Mouse (Mus musculus): Measurements from ENCODE around the gene B4galnt2.

B4galnt2 gene

DNA sequence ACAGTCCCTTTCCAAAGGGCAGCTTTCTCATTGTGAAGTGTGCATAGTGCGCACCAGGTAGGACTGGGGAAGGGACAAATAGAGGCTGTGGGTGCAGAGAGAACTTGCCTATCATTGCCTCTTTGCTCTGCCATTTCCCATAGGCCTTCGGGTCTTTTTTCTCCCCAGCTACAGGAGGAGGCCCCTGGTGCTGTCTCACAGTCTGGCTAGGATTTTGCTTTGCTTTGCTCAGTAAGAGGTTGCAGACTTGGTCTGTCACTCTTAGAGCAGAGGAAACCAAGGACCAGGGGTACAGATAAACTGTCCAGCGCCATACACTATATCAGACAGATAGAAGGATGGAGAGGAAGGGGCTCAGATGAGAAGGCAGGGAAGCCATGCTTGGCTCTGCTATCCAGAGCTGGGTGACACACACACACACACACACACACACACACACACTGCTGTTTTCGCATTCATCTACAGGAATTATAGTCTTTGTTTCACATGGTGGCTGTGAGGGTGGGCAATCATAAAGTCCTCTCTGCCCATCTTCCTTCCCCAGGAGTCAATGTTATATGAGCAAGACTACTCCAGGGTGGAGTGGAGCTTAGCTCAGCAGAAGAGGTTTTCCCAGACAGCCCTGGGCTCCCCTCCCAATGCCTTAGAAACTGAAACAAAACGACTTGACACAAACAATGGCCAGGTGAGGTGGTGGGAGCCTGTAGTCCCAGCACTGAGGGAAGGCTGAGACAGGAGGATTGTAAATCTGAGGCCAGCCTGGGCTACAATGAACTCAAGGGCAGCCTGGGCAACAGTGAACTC lies 73.8 kb downstream of the B4galnt2 start:
- DNase-seq (ENCODE audit: low spot score) = no peak

DNA sequence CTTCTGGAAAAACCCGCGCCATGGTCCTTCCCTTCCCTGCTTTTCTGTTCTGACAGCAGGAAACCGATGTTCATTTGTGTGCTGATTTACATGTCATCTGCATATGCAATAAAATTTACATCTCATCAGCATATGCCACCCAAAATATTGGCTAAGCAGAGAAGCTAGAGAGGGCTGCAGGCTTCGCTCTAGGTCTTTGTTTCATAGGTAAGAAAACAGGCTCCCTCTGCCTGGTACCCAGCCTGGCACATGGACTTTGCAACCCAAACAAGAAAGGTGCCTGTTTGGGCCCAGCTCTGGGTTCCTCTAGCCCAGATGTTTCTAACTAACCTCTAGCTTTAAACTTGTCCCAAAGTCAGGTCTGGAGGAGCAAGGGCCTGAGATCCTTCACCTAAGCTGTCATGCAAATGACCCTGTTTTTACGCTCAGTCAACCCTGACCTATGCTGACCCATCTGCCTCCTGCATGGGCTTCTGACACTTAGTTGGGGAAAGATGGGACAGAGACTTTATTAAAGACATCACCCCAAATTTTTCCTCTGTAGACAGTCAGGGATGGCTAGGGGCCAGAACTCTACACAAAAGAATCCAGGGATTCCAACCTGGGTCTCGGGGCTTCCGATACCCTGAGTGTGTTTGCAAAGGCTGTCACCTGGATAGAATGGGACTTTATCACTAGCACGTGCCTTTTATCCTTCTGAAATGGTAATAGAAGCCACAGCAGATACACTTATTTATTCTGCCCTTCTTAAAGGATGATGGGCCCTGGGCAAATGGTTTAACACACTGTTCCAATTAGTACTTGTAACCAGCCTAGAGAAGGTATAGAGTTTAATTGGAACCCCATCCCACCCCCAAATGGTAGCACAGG lies 75.5 kb downstream of the B4galnt2 start:
- DNase-seq (ENCODE audit: low spot score) = no peak

- DNase-seq (ENCODE audit: low spot score) = no peak
These were observed 76.1 kb downstream of the B4galnt2 start for GRCm38 (mm10) chr11:95838598-95838997.

GRCm38 (mm10) chr11:95837059-95837458 lies 77.6 kb downstream of the B4galnt2 start, which contains the start of gene Gngt2:
Gene Gngt2, plus strand, starts transcription at chr11:95837216.
- peak; percentile 82 for DNase-seq (ENCODE audit: low spot score)

DNA sequence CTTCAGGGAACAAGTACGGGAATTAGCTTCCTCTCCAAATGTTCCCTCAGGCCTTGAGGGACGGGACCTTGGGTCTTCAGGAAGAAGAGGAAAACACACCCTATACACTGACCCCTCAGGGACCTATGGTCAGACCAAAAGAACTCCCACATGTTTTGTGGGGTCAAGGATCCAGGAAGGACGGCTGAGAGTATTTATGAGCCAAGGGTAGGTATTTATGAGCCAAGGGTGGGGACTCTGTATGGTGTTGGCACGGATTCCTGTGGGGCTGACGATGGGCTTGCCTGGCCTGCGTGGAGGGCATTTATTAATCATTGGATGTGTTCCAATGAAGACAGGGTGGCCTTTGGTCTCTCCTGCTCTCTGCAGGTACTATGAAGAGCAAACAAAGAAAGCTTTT lies 78.3 kb downstream of the B4galnt2 start:
- no peak for DNase-seq (ENCODE audit: low spot score)

DNA sequence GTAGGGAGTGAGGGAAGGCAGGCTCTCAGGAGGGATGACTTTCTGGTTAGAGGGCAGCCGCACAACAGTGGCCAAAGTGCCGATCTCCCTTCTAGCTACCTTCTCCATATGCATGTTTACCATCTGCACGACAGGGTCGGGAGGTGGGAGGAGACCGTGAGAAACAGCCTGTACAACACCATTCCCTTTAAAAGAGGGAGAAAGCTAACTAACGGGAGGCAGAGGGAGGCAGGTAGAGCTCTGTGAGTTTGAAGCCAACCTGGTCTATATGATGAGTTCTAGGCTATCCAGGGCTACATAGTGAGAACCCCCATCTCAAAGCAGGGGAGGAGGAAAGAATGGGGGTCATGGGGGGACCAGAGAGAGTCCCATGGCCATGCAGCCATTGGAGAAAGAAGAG lies 78.9 kb downstream of the B4galnt2 start:
- DNase-seq (ENCODE audit: low spot score) = no peak

DNA sequence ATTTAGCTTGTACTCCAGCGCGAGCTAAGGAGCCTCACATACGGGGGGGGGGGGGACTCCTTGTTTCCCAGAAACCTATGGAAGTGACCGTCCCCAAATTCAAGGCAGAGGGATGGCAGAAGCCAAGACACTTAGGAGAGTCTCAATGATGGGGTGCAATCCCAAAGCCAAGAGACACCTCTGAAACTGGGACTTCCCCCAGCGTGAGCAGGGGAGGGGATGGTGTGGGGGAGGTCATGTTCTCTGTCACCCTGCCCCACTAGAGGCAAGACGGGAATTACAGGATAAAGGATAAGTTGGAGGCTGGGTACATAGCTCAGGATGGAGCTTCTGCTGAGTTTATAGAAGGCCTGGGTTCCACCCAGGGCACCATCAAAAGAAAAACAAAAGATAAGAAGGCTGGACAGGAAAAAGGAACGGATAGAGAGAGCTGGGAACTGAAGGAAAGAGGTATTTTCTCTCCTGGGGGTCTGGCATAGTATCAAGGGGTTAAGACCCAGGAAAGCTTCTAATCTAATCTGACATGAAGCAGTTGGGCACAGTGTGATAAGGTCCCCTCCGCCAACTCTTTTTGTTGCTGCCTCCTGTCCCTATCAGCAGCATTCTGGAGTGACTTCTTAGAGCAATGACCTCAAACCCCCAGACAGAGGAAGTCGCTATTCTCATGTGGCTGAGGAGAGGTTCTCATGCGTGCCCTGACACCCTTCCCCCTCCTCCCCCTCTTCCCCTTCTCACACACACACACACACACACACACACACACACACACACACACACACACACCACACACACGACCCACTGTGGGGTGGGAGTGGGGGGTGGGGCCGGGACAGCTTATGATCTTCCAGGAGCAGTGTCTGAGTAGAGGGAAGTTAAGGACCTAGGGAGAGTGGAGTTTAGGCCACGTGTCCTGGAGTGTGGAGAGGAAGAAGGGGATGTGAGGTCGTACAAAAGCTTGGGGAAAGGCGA lies 79.7 kb downstream of the B4galnt2 start:
- no peak for DNase-seq (ENCODE audit: low spot score)

GRCm38 (mm10) chr11:95834143-95834667 lies 80.5 kb downstream of the B4galnt2 start:
- no peak for DNase-seq (ENCODE audit: low spot score)

- no peak for DNase-seq (ENCODE audit: low spot score)
These were observed 81.0 kb downstream of the B4galnt2 start for GRCm38 (mm10) chr11:95833631-95834142.

- no peak for DNase-seq (ENCODE audit: low spot score)
These were observed 81.6 kb downstream of the B4galnt2 start for GRCm38 (mm10) chr11:95833006-95833570.

- DNase-seq (ENCODE audit: low spot score) = no peak
These were observed 82.3 kb downstream of the B4galnt2 start for GRCm38 (mm10) chr11:95832129-95833005.

DNA sequence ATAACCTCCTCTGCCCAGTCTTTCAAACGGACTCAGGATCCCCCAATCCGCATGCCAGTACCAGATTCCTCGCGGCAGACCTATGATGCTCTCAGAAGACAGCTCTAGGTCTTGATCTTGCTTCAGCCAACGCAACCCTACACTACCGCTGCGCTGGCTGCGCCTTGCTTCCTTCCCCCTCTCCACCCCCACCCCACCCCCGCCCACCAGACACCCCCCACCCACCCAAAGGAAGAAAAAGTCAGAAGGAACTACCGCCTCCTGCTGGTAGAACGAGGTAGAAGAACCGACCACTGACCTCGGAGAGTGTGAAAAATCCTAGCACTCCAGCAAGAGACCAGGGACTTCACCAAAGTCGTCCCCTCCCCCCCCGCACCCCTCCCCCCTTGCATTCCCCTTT lies 83.0 kb downstream of the B4galnt2 start:
- no peak for DNase-seq (ENCODE audit: low spot score)

GRCm38 (mm10) chr11:95831276-95831619 lies 83.4 kb downstream of the B4galnt2 start:
- no peak for DNase-seq (ENCODE audit: low spot score)

GRCm38 (mm10) chr11:95830411-95831275 lies 84.0 kb downstream of the B4galnt2 start:
- no peak for DNase-seq (ENCODE audit: low spot score)

DNA sequence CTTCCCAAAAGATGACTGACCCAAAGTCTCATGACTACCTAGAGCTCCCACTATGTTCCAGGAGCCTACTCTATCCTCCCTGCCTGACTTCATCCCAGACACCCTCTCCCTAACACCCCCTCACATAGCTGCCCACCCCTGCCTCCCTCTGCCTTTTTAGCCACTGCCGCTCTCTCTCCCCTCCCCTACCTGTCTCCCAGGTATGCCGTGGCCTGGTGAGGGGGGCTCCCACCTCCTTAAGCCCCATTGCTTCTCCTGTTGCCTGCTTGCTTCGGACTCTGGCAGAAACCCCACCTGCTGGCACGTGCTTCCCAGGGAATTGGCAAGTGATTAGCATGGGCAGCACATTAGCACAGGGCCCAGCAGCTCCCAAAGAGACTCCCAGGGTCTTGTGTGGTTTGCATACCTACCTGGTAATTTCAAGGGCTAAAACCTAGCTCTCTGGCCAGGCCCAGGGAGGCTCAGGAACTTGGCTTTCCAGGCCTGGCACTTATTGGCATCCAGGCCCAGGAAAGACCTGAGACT lies 85.1 kb downstream of the B4galnt2 start:
- no peak for DNase-seq (ENCODE audit: low spot score)

GRCm38 (mm10) chr11:95828181-95828964 lies 86.3 kb downstream of the B4galnt2 start:
- DNase-seq (ENCODE audit: low spot score) = no peak

DNA sequence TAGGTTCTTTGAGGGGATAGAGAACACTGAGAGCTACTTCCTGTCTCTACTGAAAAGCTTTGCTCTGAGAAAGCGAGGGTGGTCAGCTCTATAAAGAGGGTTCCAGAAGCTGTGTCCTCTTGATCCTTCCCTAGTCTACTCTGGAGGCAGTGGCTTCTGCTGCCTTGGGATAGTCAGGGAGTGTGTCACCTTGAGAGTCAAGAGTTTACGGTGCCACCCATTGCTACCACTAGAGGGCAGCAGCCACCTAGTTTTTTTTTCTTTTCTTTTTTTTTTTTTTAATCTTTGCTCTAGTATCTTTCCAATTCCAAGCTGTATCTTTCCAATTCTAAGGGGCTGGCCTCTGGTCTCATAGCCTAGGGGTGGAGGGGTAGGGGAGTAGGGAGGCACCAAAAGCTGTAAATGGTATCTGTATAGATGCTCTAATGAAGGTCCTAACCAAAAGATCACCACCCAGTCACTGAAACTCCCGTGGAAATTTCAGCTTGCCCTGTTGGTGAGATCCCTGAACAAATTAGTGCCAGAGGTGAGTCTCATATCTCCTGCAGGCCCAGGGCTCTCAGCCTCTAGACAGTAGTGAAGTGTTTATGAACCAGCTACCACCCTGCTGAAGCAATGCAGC lies 87.1 kb downstream of the B4galnt2 start:
- peak; percentile 80 for DNase-seq (ENCODE audit: low spot score)

GRCm38 (mm10) chr11:95827168-95827447 lies 87.6 kb downstream of the B4galnt2 start:
- DNase-seq (ENCODE audit: low spot score) = no peak
